ENCODE assay signal across 8 mouse cellular contexts in genomic region chr2:118925952-118926351, GRCm38 (mm10). TPM values are rescaled to one million over a fixed set of nuclear protein-coding genes. Genes with fewer than 3 reads are reported as not detected.
DNase-seq lines count a peak whose midpoint lies in the region; ATAC-seq and TF ChIP-seq lines count a peak whose summit lies in the region.

No protein-coding gene starts in this region.

- H3K9ac ChIP-seq in kidney, embryonic 14.5 days (ENCODE audit: low read depth, low read length), result peak overlapping the region; percentile 86
- peak overlapping the region; percentile 81 for H3K9ac ChIP-seq in hindbrain, embryonic 13.5 days
- H3K9ac ChIP-seq in midbrain, embryonic 14.5 days (replicated peaks; ENCODE audit: low read length), result peak overlapping the region; percentile 65

- H3K4me3 ChIP-seq in kidney, embryonic 14.5 days (ENCODE audit: low read length), result peak overlapping the region; percentile 86
- peak overlapping the region; percentile 46 for H3K4me3 ChIP-seq in bone marrow macrophage, adult 2 months (ENCODE audit: insufficient read depth, low read length)
- H3K4me3 ChIP-seq in hindbrain, embryonic 13.5 days, result peak overlapping the region; percentile 59
- H3K4me3 ChIP-seq in midbrain, embryonic 14.5 days (replicated peaks; ENCODE audit: low read depth, low read length), result peak overlapping the region; percentile 50

- no peaks in the 10 kb centered on the region; the same call in 1 of the 2 replicates for H3K27me3 ChIP-seq in kidney, embryonic 14.5 days (ENCODE audit: control insufficient read depth, insufficient read depth, low read length)
- H3K27me3 ChIP-seq in hindbrain, embryonic 13.5 days, result no peaks in the 10 kb centered on the region
- H3K27me3 ChIP-seq in midbrain, embryonic 14.5 days (ENCODE audit: control insufficient read depth, insufficient read depth, low read length), result no peaks in the 10 kb centered on the region

- H3K36me3 ChIP-seq in kidney, embryonic 14.5 days (ENCODE audit: control insufficient read depth, insufficient read depth, low read length), result 0 out of 2 replicates have a peak, but pooled peaks cover 2% of the 10 kb centered on the region
- peaks cover 35% of the 10 kb centered on the region for H3K36me3 ChIP-seq in hindbrain, embryonic 13.5 days
- peaks cover 30% of the 10 kb centered on the region for H3K36me3 ChIP-seq in midbrain, embryonic 14.5 days (ENCODE audit: control insufficient read depth, insufficient read depth, low read length)

- WGBS in kidney, embryonic 14.5 days, result under 1% methylated on average over 6 of the region's 6 CpGs
- WGBS in hindbrain, embryonic 13.5 days, result 0% methylated on average over 6 of the region's 6 CpGs
- 0% methylated on average over 6 of the region's 6 CpGs for WGBS in midbrain, embryonic 14.5 days

- DNase-seq in kidney, adult 11 months, result no peak
- peak; percentile 20 for DNase-seq in midbrain, embryonic 14.5 days
- DNase-seq in cerebellum, adult 18-20 months, result no peak
- DNase-seq in cerebellum, postnatal 36 days, result no peak
- no peak for DNase-seq in ovary, adult 18-20 months (ENCODE audit: low spot score)

- peak overlapping the region; percentile 91 for H3K4me2 ChIP-seq in kidney, embryonic 14.5 days (replicated peaks; ENCODE audit: low read depth, low read length)
- peak overlapping the region; percentile 89 for H3K4me2 ChIP-seq in hindbrain, embryonic 13.5 days
- H3K4me2 ChIP-seq in midbrain, embryonic 14.5 days (ENCODE audit: low read length), result peak overlapping the region; percentile 92

- no peak for TF ChIP-seq CTCF in bone marrow macrophage, adult 2 months (IDR thresholded peaks at IDR 0.05; ENCODE audit: low read depth, low read length)

- no peaks in the 10 kb centered on the region for H3K9me3 ChIP-seq in kidney, embryonic 14.5 days (ENCODE audit: control insufficient read depth, low read length)
- no peaks in the 10 kb centered on the region for H3K9me3 ChIP-seq in hindbrain, embryonic 13.5 days
- H3K9me3 ChIP-seq in midbrain, embryonic 14.5 days (ENCODE audit: control insufficient read depth, low read length), result no peaks in the 10 kb centered on the region

- ATAC-seq in kidney, embryonic 14.5 days (ENCODE audit: low FRiP score, low TSS enrichment), result peak; percentile 76
- peak; percentile 49 for ATAC-seq in hindbrain, embryonic 13.5 days (ENCODE audit: low FRiP score)
- no peak; the same call in 1 of the 2 replicates for ATAC-seq in midbrain, embryonic 14.5 days (ENCODE audit: low FRiP score, low TSS enrichment)

- peaks cover 17% of the 10 kb centered on the region for H3K4me1 ChIP-seq in kidney, embryonic 14.5 days (ENCODE audit: control insufficient read depth, insufficient read depth, low read length)
- H3K4me1 ChIP-seq in bone marrow macrophage, adult 2 months (ENCODE audit: control insufficient read depth, insufficient read depth, low read length), result peaks cover 23% of the 10 kb centered on the region
- peaks cover 27% of the 10 kb centered on the region for H3K4me1 ChIP-seq in hindbrain, embryonic 13.5 days (replicated peaks)
- H3K4me1 ChIP-seq in midbrain, embryonic 14.5 days (ENCODE audit: control insufficient read depth, insufficient read depth, low read length), result peaks cover 19% of the 10 kb centered on the region

- no peak overlapping the region; the same call in 1 of the 2 replicates for H3K27ac ChIP-seq in kidney, embryonic 14.5 days (ENCODE audit: low read depth, low read length)
- no peak overlapping the region for H3K27ac ChIP-seq in bone marrow macrophage, adult 2 months (ENCODE audit: insufficient read depth, low read depth, low read length)
- H3K27ac ChIP-seq in hindbrain, embryonic 13.5 days, result no peak overlapping the region
- H3K27ac ChIP-seq in midbrain, embryonic 14.5 days (replicated peaks; ENCODE audit: low read depth, low read length), result no peak overlapping the region

- TF ChIP-seq POLR2A in bone marrow macrophage, adult 2 months (IDR thresholded peaks at IDR 0.05; ENCODE audit: borderline replicate concordance, low read depth, low read length), result no peak

RNA-seq across cellular contexts. Expression of gene Chst14, which starts 0.3 kb away (rescaled TPM):
- 27.1 and 31.8 TPM in 2 replicates for polyA plus RNA-seq in kidney, embryonic 14.5 days (2014; fragmentation: Nextera tagmentation; extraction: Ambion mirVana)
- polyA plus RNA-seq in bone marrow macrophage, adult 2 months (2012; ENCODE audit: insufficient read depth, insufficient read length, missing spikeins), result 20.4 and 21.3 TPM in 2 replicates
- polyA plus RNA-seq in hindbrain, embryonic 13.5 days (2015; fragmentation: Nextera tagmentation; extraction: Ambion mirVana), result 6.9 and 8.1 TPM in 2 replicates
- polyA plus RNA-seq in midbrain, embryonic 14.5 days (2014; fragmentation: Nextera tagmentation; extraction: Ambion mirVana), result 3.0 and 7.1 TPM in 2 replicates

RNA-seq across cellular contexts. Expression of gene Bahd1, which starts 25.8 kb away (rescaled TPM):
- 1.2 and 2.3 TPM in 2 replicates for polyA plus RNA-seq in kidney, embryonic 14.5 days (2014; fragmentation: Nextera tagmentation; extraction: Ambion mirVana)
- 22.3 and 28.2 TPM in 2 replicates for polyA plus RNA-seq in bone marrow macrophage, adult 2 months (2012; ENCODE audit: insufficient read depth, insufficient read length, missing spikeins)
- 5.0 and 5.1 TPM in 2 replicates for polyA plus RNA-seq in hindbrain, embryonic 13.5 days (2015; fragmentation: Nextera tagmentation; extraction: Ambion mirVana)
- 2.0 and 5.2 TPM in 2 replicates for polyA plus RNA-seq in midbrain, embryonic 14.5 days (2014; fragmentation: Nextera tagmentation; extraction: Ambion mirVana)
